Mouse (Mus musculus) kidney, postnatal 10 days (tissue): ENCODE measurements around the gene Mt3.
A peak's percentile ranks its signal among the peaks of the same experiment; 100 is the strongest.

Source experiments
- DNase-seq: peaks from one replicate; pipeline ENCODE4 v3.0.0; 2021; ENCODE audit warnings: mixed read lengths

The Mt3 gene

DNA sequence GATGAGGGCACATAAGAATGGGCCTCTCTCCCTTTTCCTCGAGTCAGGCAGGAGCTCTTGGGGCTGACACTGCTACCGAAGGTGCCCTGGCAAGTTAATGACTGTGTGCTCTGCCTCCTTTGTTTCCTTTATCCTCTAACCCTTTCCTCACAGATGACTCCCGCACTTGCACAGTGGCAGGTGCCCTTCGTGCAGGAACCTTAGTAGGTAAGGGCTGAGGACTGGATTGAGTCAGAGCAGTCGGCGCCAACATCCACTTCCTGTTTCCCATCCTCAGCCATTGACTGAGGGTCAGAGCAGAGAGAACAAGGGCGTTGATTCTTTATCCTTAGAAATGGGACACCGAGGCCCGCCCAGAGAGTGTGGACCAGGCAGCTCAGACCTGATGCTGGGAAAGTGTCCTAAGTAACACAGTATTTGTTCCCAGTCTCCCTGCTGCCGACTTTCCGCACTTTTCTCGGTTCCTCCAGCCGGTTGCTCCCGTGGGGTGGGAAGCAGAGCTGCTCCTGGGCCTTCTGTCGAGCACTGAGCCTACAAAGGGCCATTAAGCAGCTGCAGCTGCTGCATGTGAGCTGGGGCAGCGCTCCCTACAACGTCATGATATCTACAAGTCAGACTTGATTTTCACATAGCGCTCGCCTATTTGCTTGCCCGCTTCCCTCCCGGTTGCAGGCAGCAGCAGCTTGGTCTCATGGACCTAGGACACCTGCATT is 35.0 kb downstream of the Mt3 start:
- no peak for DNase-seq

DNA sequence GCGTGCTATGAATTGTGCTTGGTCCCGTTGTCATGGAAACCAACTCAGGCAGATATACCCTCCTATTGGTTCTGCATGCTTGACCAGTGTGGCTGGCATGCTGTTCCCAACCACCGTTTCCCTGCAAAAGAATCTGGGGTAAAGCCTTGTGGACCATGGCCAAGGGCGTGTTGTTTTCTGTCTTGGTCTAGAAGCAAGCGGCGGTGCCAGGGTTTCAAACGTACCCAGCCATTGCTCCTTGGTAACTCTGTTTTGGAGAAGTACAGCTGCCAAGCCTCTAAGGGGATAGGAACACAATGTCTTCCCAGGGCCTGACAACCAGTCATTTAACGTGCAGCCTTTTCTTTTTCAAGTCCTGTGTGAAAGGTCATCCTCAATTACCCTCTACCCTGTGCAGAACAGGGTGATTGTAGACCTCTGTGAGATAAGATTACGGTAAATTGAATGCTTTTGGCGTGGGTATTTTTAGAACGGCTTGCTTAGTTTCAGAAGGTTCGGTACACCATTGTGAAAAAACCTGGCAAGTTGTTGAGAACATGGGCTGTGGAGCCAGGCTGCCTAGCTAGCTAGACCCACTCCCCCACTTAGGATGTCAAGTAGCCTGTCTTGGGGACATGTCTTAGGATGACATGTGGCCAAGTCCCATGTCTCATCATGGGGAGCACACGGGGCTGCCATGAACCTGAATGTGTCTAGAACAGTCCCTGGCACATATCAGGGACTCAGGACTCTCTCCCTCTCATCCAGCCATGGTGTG is 37.0 kb downstream of the Mt3 start:
- DNase-seq = no peak

DNA sequence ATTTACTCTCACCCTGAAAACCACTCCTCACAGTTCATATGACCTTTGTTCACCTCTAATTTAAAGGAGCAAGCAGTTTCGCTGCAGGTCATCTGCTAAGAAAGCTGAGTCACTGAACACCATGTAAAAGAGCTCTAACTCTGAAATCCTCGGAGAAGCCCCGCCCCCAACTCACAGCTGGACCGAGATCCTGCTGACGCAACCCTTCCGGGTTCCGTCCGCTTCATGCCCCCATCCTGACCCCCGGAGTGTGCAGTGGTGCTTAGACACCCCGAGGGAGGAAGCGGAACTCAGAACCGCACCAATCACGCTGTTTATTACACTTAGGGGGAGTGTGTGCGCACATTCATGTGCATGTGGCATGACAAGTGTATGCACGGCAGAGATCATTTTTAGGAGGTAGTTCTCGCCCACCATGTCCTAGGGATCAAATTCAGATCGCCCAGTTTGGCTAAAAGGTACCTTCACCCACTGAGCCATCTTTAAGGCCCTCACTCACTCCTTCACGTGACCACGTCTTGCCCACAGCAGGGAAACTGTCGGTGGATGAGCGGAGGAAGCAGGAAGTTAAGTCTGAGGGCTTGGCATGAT is 38.8 kb downstream of the Mt3 start:
- peak; percentile 92 for DNase-seq

DNA sequence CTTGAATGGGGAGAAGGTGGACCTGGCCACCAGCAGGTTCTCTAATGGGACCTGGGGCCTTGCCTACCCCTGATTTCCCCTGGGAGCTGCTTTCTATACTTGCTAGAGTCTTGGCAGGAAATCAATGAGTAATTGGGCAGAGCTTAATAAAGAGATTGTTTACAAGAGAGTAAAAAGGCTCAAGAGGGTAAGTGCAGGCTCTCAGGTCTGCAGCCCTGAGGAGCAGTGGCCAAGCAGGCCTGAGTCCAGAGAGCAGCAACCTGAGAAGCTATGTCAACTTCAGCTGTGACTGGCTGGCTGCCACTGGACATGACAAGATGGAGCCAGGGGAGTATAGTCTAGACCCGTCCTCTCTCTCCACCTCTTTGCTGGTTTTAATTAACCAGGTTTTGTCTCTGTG is 40.5 kb downstream of the Mt3 start:
- DNase-seq = no peak

DNA sequence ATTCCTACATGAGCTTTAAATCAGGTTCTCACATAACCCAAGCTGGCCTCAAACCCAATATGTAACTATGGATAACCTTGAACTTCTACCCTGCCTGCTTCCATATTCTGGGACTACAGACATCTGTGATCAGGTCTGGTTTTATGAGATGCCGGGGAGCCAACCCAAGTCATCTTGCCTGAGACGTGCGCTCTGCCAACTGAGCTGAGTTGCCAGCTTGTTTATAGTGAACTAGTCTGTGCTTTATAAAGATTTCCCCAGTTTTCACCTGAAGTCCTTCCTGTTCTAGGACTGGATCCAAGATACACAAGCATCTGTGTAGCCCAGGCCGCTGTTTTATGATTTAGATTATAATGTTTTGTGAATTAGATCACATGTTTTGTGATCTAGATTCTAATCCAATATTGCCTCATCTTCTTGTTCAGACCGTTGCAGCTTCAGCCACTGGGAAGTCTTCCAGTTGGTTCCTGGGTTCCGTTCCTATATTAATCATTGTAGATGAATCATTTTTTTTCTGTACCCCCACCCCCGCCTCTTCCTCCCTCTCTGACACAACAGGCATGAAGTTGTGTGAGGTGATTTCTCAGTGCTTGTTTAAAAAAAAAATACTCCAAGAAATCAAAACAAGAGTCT is 42.3 kb downstream of the Mt3 start:
- no peak for DNase-seq

DNA sequence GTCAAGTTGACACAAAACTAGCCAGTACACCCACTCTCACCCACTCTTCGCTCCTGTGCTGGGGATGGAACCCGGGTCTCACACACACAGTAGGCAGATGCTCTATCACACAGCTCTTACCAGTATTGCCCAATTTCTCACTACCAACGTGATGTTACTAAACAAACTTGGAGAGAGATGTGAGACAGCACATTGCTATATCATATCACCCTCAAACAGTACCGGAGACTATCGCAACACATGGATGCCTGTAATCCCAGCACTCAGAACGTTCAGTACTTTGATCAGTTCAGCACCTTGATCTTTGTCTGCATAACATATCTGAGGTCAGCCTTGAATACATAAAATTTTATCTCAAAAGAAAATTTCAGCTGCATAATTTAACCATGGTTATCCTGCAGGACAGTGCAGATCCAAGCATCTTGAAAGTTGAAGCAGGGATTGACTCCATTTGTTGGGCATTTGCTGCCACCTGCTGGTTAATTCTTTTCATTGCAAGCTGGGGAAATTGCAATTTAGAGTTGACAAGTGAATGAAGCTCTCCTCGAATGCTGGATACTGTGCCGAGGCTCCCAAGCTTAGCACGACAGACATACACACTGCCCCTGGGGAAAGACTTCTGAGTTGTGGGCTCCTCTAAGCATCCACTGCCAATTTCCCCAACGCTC is 46.9 kb downstream of the Mt3 start:
- DNase-seq = peak; percentile 77
